Mouse (Mus musculus) layer of hippocampus, adult 2 months (tissue): ENCODE measurements around the gene Slc39a1. TPM values are rescaled to one million over a fixed set of nuclear protein-coding genes. Genes with fewer than 3 reads are reported as not detected.

Source experiments
- DNase-seq, 2 experiments: peaks; one replicate each; pipeline ENCODE4 v3.0.0; 2022; ENCODE audit warnings: low spot score in 2 of 2
- H3K27ac ChIP-seq: fragments of 200-600 bp; 2 replicates; pipeline ENCODE4 v1.8.1; 2022
- H3K4me3 ChIP-seq: fragments of 200-600 bp; 2 replicates; pipeline ENCODE4 v1.8.1; 2022; ENCODE audit warnings: mild to moderate bottlenecking
- CTCF ChIP-seq: fragments of 200-600 bp; conservative IDR thresholded peaks from 2 replicates; pipeline ENCODE4 v1.8.1; 2022; ENCODE audit warnings: antibody characterized with exemption, mild to moderate bottlenecking, moderate library complexity
- total RNA-seq, 2 experiments: library from RNA; stranded (reverse); gene quantifications; 2 replicates each; pipeline ENCODE4 v1.2.3; 2021

The Slc39a1 gene
- total RNA-seq, 2 experiments from 2014 or later: 42.5 to 45.5 TPM

DNA sequence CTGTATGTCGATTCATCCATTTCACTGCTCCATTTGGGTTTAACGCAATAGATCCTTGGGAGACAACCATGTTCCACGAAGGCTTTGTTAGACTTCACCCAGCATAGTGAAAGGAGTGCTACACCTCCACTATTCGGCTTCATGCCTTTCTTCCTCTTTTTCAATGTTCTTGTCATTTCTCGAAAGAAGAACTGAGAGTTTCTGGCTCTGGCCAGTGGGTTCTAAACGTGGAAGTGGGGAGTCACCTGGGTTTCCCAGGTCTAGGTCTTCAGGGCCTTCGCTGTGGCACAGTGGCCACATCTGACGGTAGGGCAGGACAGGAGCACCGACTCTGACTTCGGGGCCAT lies 16.7 kb downstream of the Slc39a1 start:
- peak overlapping the region; percentile 98 for H3K27ac ChIP-seq
- DNase-seq: no peak
- peak overlapping the region; percentile 84 for H3K4me3 ChIP-seq
- TF ChIP-seq CTCF: no peak

DNA sequence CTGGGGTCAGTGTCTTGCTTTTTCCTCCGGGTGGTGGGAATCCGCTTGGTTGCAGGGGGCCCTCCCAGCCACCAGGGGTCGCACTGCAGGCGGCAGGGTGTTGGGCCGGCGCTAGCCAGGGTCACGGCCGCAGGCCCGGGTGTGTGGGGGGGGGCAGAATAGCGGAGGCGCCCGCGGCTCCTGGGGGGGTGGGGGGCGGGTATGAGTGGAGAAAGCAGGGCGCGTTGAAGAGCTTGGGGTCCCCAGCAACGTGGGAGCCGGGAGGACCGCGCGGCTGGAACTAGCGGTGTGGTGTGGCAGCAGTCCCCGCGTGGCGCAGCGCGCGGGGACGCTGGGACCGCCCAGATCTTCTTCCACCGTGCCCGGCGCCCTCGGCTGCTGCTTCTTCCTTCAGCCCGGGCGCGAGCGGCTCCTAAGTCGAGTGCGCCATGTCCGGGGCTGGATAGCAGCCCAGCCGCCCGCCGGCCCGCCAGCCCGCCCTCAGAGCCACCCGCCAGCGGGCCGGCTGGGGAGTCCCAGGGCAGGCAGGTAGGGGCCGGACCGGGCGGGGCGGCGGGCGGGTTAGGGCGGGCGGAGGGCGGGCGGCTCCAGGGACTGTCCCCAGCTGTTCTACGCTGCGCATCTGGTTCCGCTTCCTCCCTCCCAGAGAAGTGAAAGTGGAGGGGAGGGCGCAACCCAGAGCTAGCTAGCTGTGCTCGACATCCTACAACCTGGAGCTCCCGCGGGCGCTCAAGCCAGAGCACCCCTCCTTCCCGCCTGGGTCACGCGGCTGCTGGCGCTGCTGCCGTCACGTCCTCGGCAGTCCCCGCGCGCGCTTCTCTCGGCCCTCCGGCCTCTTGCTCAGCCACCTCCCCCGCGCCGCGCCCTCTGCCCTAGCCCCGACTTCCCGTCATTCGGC lies 17.3 kb downstream of the Slc39a1 start, which contains the start of gene Dennd4b:
Gene Dennd4b, plus strand, starts transcription at position 152 of the 898 bp plus-strand sequence.
- DNase-seq: peak; percentile 83 to 91
- H3K4me3 ChIP-seq: peak within 1 kb of the TSS; percentile 84
- peak; percentile 87 for TF ChIP-seq CTCF
- H3K27ac ChIP-seq: peak within 1 kb of the TSS; percentile 98

DNA sequence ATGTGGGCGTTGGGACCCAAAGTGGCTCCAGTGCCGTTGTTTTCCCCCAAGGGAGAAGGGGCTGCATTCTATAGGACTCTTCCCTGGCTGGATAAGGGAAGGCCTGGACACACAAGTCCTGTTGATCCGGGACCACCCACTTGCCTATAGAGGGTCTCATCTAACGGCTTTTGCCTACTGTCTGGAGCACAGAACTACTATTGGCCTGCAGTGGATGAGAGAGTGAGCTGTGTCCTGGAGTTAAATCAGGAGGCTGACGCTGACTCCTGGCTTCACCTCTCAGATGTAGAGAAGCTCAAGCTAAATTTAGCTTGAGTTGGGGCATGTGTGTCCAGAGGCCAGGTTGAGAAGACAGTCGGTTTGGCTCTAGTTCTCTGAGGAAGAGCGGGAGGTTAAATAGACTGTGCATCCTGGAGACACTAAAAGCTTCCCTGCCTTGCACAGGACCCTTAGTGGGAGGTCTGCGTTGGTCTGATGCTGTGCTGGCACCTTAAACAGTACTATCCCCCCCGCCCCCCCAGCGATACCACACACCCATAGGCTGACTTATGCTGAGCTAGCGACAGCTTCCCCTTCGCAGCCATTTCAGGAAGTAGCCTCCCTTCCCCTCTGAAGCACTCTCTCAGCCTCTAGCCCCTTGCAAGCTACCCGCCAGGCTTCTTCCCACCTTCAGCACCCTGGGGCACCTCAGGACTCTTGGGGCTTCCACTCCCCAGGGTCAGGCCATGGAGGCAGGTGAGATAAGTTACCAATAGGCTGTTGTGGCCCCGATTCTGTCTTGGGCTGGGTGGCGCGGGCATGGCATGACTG lies 18.2 kb downstream of the Slc39a1 start:
- Histone ChIP-seq H3K27ac (peak overlapping the region; percentile 98), H3K4me3 (peak overlapping the region; percentile 84)
- DNase-seq: no peak
- no peak for TF ChIP-seq CTCF

DNA sequence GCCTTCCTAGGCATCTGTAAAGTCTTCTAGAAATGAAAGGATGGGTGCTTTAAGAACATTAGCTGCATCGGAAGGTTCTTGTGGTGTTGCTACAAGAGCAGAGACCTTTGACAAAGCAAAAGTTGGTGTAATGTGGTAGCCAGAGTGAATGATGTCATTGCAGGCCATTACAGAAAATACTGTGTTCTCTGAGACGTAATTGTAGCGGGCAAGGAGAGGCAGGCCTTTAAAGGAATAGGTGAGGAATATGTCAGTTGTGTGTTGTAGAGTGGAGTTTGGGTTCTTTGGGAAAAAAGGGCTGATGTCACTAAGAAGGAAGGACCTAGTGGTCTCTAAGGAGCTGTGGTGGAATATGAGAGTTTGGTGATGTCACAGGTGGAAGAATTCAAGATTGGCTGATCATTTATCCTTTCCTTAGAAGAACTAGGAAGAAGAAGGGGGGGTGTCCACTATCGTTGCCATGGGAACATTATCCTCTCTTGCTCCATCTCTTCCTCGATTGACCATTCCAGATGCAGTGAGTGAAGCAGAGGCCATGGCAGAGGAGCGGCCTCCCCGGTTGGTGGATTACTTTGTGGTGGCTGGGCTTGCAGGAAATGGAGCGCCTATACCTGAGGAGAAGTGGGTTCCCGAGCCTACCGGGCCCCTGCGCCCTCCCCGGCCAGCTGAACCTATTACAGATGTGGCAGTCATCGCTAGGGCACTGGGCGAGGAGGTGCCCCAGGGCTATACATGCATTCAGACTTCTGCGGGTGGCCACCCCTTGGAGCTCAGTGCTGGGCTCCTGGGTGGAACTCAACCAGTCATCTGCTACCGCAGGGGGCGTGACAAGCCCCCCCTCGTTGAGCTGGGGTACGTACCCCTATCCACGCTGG lies 19.2 kb downstream of the Slc39a1 start:
- Histone ChIP-seq H3K4me3 (no peak overlapping the region), H3K27ac (peak overlapping the region; percentile 98; the same call in 1 of the 2 replicates)
- no peak for DNase-seq
- no peak for TF ChIP-seq CTCF

DNA sequence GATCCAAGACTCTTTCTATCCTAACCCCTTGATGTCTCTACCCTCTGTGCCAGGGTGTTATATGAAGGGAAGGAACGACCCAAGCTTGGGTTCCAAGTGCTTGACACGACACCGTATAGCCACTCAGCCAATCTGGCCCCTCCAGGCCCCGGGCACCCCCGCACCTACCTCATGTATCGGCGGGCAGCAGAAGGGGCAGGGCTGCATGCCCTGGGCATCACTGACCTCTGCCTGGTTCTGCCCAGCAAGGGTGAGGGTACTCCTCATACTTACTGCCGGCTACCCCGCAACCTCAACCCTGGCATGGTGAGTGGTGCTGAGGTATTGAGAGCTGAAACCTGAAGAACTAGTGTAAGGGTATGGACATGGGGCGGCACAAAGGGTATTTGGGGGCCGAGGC lies 20.2 kb downstream of the Slc39a1 start:
- Histone ChIP-seq H3K27ac (no peak overlapping the region), H3K4me3 (no peak overlapping the region)
- TF ChIP-seq CTCF: no peak
- DNase-seq: no peak

DNA sequence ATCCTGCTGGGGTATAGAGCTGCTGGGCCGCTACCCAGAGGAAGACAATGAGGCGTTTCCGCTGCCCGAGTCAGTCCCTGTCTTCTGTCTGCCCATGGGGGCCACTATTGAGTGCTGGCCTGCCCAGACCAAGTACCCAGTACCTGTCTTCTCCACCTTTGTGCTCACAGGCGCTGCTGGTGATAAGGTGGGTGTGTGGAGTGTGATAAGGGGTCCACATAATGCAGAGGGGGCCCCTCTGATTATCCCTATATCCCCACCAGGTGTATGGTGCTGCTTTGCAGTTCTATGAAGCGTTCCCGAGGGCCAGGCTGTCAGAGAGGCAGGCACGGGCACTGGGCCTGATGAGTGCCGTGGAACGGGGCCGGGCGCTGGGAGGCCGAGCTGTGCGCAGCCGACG lies 21.0 kb downstream of the Slc39a1 start:
- no peak for TF ChIP-seq CTCF
- H3K27ac ChIP-seq: no peak overlapping the region

DNA sequence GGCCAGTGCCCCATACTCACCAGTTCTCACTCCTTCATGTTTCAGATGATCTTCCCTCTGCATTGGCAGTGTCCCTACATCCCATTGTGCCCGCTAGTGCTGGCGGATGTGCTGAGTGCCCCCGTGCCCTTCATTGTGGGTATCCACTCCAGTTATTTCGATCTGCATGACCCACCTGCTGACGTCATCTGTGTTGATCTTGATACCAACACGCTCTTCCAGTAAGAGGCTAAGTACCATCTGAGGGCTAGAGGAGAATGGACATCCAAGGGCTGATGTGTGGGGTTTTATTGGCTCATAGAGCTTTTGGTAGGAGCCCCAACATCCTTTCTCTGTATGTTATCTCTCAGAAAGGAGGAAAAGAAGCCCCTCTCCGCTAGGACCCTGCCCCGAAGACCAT lies 22.8 kb downstream of the Slc39a1 start:
- TF ChIP-seq CTCF: no peak
- no peak overlapping the region for H3K4me3 ChIP-seq
- DNase-seq: no peak
- H3K27ac ChIP-seq: no peak overlapping the region

More for the DNA sequence above, 21.0 kb downstream of the Slc39a1 start:
- no peak overlapping the region for H3K4me3 ChIP-seq
- DNase-seq: no peak

DNA sequence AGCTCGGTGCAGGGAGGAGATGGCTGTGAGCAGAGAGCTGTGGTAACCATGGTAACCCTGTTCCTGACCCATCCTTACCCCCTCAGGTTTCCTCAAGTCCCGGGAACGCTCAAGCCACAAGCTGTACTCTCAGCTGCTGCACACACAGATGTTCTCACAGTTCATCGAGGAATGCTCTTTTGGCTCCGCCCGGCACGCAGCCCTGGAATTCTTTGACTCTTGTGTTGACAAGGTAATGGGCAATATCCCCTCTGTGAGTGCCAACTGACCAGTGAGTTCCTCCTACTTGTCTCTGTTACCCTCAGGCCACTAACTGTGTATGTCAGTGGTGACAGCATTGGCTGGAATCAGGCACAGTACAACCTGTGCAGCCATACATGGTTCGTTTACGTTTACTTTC lies 24.2 kb downstream of the Slc39a1 start:
- no peak for TF ChIP-seq CTCF
- DNase-seq: no peak
- no peak overlapping the region for H3K27ac ChIP-seq
- no peak overlapping the region for H3K4me3 ChIP-seq

DNA sequence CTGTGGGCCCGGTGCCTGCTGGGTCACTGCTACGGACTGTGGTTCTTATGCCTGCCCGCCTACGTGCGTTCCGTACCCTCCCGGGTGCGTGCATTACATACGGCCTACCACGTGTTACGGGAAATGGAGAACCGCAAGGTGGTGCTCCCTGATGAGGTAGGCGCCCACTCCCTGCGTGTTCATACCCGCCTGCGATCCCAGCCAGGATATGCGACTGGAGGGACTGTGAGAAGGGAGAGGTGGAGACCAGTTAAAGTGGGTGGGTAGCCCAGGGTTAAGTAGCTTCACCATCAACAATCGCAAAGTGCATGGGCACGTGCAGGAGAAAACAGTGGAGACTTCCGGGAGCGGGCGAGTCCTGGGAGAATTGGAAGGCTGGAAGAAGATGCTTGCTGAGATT lies 25.9 kb downstream of the Slc39a1 start:
- DNase-seq: no peak
- H3K4me3 ChIP-seq: no peak overlapping the region
- TF ChIP-seq CTCF: no peak
- H3K27ac ChIP-seq: no peak overlapping the region

DNA sequence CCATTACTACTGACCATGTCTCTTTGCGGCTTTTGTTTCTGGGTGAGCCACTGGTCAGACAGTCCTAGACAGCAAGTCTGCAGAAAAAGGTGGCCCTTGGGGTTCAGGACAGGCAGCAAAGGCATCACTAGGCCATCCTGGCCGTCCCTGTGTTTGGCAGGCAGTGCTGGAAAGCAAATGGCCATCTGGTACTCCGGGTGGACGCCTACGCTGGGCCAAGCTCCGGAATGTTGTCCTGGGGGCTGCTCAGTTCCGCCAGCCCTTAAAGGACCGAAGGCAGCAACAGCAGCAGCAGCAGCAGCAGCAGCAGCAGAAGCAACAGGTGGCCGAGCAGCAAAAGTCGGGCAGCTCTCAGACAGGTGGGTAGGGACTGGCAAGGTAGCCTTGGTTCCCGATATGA lies 27.3 kb downstream of the Slc39a1 start:
- H3K27ac ChIP-seq: no peak overlapping the region
- no peak for DNase-seq
- no peak overlapping the region for H3K4me3 ChIP-seq
- no peak for TF ChIP-seq CTCF

DNA sequence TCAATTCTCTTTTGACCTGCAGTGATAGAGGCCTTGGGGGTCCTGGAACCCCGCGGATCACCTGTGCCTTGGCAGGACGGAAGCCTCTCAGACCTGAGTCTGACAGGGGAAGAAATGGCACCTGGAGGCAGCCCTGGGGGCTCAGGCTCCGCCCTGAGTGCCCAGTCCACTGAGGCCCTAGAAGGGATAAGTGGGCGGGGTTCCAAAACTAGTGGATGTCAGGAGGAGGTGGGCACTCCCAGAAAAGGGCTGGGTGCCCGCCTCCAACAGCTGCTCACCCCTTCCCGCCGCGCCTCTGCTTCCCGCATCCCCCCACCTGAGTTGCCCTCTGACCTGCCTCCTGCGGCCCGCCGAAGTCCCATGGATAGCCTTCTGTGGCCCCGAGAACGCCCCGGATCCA lies 28.9 kb downstream of the Slc39a1 start:
- no peak for DNase-seq
- no peak for TF ChIP-seq CTCF
- Histone ChIP-seq H3K27ac (no peak overlapping the region), H3K4me3 (no peak overlapping the region)

DNA sequence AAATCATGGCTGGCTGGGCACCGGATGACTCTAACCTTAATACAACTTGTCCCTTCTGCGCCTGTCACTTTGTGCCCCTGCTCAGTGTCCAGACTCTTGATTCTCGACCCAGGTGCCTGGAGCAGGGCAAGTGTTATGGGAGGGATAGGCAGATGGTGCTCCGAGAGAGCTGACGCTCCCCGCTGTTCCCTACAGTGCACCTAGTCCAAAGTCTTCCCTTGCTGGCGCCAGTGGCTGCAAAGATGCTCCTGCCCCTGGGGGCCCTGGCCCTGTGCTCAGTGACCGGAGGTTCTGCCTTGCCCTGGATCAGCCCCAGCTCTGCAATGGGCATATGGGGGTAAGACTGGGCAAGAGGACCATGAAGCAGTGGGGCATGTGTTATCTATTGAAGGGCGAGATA lies 29.8 kb downstream of the Slc39a1 start:
- DNase-seq: no peak
- no peak overlapping the region for H3K4me3 ChIP-seq
- no peak overlapping the region for H3K27ac ChIP-seq
- no peak for TF ChIP-seq CTCF

DNA sequence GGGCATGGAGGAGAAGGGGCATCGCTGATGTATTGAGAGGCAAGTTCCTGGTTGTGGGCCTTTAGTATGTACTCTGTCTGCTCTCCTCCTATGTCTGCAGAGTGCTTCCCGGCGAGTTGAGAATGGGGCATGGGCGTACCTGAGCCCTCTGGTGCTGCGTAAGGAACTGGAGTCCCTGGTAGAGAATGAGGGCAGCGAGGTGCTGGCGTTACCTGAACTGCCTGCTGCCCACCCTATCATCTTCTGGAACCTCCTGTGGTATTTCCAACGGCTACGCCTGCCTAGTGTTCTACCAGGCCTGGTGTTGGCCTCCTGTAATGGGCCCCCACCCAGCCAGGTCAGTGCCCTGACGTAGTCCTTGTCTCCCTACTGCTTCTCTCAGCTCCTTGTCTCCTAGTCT lies 30.2 kb downstream of the Slc39a1 start:
- Histone ChIP-seq H3K27ac (no peak overlapping the region), H3K4me3 (no peak overlapping the region)
- TF ChIP-seq CTCF: no peak
- no peak for DNase-seq
